Mouse (Mus musculus): Measurements from ENCODE around the gene Lhb. TPM values are rescaled to one million over a fixed set of nuclear protein-coding genes. Genes with fewer than 3 reads are reported as not detected.

Lhb gene
- polyA plus RNA-seq (2014; fragmentation: Illumina TruSeq; extraction: RNeasy Lipid Tissue Mini Kit (QIAGEN cat#74804); ENCODE audit: low read depth, low replicate concordance), result 0.36 TPM

DNA sequence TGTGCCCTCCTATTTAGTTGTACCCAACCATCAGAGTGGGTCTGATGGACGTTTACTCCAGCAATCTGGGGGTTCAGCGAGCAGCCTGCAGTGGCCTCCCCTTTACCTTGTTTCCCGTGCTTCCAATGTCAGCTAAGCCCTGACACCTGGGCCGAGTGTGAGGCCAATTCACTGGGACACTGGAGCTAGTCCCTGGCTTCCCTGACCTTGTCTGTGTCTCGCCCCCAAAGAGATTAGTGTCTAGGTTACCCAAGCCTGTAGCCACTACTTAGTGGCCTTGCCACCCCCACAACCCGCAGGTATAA is at the start of gene Lhb:
Gene Lhb, plus strand, starts transcription at position 206 of the 305 bp plus-strand sequence.

DNA sequence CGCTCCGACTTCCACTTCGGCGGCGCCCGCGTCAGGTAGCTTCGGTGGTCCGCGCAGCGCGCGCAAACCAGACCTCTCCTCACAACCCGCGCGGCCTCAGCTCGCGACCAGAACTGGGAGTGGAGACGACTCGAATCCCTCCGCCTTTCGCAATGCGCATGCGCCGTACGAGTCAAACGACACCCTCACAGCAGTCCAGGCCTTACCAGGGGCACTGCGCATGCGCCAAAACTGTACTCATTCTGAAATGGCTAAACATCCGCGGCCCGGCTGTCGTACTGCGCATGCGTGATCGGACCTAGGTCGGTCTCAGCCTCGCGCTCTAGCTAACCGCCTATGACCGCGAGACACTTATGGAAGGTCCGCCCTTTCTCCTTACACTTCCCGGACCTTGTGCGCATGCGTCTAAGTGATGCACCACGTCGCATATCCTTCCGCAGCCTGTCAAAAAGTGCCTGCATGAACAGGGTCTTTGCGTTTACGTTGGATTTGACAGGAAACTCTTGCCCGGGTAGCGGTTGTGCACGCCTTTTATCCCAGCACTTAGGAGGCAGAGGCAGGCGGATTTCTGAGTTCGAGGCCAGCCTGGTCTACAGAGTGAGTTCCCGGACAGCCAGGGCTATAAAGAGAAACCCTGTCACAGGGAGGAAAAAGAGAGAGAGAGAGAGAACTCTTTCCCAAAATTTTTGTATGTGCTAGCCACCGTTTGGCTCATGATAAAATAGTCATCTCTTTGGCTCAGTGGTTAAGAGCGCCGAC is 24.9 kb upstream of the Lhb start, which contains the start of gene Snrnp70:
Gene Snrnp70, minus strand, starts transcription at position 165 of the 759 bp plus-strand sequence.

DNA sequence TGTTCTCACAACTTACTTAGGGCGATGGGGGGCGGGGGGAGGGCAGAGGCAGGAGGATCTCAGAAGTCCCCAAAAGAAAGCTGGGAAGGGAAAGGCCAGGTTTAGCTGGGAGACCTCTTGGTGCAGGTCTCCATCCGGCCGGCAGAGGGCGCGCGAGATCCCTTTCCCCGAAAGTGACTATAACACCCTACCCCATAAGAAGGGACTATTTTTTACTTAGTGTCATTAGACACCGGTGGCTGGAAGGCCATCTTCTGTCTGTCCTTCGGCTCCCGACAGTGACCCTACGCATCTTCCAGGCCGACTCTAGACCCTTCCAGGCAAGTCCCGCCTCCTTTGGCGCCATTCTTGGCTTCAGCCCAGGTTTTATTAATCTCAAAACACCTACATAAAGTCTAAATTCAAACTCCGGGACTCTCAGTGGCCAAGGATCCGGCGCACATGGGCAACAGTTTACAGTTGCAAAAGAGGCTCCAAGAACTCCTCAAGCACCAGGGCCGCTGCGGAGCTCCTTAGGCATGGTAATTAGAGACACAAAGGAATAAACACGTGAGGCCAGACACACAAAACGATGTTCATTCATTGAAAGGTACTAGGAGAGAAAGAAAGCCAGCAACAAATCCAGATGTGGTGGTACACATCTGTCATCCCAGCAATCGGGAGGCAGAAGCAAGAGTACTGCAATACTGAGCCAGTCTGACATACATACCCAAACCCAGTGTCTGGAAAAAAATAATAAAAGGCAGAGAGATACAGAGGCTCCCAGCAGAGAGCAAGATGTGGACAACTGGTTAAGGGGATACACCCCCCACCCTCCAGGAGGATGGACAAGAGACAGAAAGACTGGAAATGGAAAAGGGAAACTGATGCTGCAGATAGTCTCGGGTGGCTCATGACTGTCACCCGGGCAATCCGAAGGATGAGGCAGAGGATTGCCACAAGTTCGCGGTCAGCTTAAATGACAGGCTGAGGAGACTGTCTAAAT is 15.2 kb upstream of the Lhb start, which contains the start of gene Kcna7:
Gene Kcna7, plus strand, starts transcription at position 563 of the 985 bp plus-strand sequence.

DNA sequence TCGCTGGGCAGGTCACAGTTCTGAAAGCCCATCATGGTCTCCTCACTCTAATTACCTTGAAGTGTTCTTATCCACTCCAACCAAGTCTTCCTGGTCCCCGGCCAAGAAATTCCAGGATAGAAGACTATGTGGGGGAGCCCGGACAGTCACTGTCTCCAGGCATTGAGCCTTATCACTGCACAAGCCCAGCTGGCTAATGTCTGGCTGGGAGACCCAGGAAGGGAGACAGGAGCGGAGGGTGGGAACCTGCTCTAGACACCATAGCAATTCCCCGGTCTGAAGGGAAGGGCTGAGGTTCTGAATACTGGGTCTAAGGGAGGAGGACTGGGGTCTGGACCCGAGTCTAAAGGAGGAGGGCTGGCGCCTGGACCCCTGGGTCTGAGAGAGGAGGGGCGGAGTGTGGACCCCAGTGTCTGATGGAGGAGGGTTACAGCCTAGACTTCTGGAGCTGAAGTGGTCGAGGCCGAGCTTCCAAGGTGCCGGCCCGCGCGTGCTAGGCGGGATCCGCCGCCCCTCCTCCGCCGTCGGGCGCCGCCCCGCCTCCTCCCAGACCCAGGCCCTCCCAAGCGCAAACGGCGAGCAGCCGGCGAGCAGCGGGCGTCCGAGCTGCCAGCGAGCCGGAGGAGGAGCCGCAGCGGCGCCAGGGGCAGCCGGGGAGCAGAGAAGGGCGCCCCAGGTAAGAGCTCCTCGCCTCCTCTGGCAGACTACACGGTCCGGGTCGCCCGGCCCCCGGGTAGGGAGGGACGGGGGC is 7.3 kb upstream of the Lhb start, which contains the start of gene Ntf5:
Gene Ntf5, plus strand, starts transcription at position 583 of the 751 bp plus-strand sequence.

DNA sequence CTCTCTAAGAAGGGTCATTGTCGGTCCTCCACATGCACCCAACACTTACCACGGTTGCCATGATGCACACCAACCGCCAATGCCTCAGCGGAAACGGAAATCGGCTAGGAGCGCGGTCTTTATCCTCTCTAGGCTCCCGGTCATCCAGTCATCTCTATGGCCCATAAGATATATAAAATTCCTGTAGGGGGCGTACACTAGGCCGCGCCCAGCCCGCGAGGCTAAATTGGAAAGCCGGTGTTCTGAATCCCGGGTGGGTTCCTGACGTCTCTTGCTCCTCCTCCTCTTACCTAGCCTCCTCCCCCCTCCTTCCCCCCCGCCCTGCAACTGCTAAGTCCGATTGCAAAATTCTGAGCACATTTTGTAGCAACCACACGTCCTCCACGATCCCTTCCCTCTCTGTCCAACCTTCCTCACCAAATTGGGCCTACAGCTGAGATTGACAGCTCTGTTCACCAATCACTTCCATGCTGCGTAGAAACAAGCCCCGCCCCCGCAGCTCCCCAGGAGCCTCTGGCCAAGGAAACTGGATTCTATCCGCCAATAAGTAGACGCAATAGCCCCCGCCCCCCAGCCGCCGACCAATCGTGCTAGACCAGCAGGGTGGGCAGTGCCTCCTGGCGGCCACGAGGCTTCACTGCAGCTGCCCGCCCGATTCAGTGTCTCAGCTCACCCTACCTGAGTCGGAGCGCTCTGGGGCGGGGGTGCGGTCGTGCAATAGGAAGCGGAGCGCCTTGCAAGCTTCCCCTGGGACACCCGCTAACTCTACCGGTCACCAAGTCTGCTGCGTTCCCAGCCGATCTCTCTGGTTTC is 13.8 kb downstream of the Lhb start, which contains the start of gene Gys1:
Gene Gys1, plus strand, starts transcription at position 642 of the 813 bp plus-strand sequence.

DNA sequence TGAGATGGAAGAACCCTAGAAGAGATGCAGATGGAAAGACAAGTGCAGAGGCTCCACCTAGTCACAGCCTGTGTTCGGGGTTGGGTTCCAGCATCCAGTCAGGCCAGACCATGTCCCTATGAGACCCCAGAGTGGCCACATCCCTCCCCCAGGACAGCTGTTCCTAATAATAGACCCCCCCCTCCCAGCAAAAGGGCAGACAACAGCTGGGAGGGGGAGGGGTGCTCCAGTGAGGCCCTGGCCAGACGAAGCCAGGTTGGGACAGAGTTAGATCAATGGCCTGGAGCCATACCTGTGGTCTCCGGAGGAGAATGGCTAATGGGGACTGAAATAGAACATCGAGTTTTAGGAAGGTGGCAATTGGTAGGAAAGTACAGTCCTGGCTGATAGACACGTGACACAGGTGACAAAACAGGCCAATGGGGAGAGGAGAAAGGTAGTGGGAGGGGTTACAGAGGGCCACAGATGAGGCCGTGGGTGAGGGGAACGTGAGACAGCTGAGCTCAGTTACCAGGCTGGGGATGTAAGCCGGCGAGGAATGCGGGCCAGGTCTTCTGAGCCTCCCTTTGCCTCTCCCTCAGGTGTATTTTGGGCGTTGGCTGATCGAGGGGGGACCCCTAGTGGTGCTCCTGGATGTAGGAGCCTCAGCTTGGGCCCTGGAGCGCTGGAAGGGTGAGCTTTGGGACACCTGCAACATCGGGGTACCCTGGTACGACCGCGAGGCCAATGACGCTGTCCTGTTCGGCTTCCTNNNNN is 17.1 kb downstream of the Lhb start, which contains the start of gene Ruvbl2:
Gene Ruvbl2, minus strand, starts transcription at position 576 of the 756 bp plus-strand sequence.

DNA sequence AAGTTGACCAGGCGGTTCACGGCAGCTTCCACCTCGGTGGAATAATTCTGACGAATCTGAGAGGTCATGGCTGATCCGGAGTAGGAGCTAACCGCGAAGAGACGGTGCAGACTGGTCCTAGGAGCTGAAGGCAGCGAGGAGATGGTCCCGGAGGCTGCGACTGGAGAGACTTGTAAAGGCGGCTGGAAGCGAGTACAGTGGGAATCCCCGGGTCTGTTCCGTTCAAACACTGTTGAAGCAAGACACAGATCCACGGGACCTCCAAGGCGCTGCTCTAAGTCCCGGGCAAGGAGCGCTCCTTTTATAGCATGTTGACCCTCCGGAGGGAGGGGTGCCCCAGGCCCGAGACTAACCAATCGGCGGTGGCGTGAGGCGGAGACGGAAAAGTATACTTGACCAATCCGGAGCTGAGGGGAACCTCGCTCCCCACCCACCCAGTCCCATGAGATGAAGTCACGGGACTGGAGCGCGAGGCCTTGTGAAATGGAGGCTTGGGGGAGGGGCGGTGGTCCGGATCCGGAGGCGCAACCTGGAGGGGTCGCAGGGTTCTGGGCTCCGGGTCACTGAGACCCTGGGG is 39.0 kb downstream of the Lhb start, which contains the start of gene Ftl1:
Gene Ftl1, minus strand, starts transcription at position 321 of the 577 bp plus-strand sequence.

DNA sequence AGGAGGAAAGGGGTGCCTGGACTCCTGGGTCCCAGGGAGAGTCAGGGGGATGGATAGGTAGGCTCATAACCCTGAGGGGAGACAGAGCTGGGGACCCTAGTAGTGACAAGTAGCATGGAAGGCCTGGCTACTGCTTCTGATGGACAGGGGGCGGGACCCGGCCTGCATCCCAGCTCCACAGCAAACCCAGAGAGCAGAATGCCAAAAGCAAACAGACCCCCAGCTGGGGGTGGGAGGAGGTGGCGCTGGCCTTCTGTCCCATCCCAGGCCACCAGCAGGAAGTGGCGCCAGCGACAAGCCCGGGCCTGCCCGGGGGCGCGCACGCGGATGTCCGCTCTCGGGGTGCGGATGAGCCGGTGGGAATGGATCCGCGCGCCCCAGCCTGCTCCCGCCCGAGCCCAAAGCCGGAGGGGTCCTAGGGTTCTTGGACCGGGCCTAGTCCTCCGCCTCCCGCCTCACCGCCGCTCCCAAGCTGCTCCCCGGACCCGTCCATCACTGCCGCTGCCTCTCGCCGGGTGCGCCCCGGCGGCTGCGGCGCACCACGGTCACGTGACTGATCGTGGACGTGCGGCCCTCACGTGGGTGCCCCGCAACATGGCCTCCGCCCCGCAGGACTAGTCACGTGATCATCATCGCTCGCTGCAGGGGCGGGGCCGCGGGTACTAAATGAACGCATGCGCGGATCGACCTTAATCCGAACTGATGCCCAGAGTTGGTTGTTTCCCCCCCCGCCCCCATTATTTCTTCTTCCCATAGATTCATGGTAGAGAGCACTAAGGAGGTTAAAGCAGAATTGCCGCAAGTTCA is 45.9 kb downstream of the Lhb start, which contains the start of gene Bax:
Gene Bax, minus strand, starts transcription at position 616 of the 807 bp plus-strand sequence.

Other genes starting within 250 kb of the Lhb start
- gene Gfy, start 241.3 kb upstream of the Lhb start, polyA plus RNA-seq (2014; fragmentation: Illumina TruSeq; extraction: RNeasy Lipid Tissue Mini Kit (QIAGEN cat#74804); ENCODE audit: low read depth, low replicate concordance), result 3.5 TPM
- gene Pth2, start 239.8 kb upstream of the Lhb start, polyA plus RNA-seq (2014; fragmentation: Illumina TruSeq; extraction: RNeasy Lipid Tissue Mini Kit (QIAGEN cat#74804); ENCODE audit: low read depth, low replicate concordance), result not detected
- gene Ccdc155, start 215.9 kb upstream of the Lhb start, polyA plus RNA-seq (2014; fragmentation: Illumina TruSeq; extraction: RNeasy Lipid Tissue Mini Kit (QIAGEN cat#74804); ENCODE audit: low read depth, low replicate concordance), result 0.49 TPM
- 186 TPM for gene Dkkl1, start 208.7 kb upstream of the Lhb start, polyA plus RNA-seq (2014; fragmentation: Illumina TruSeq; extraction: RNeasy Lipid Tissue Mini Kit (QIAGEN cat#74804); ENCODE audit: low read depth, low replicate concordance)
- gene Tead2, start 205.1 kb upstream of the Lhb start, polyA plus RNA-seq (2014; fragmentation: Illumina TruSeq; extraction: RNeasy Lipid Tissue Mini Kit (QIAGEN cat#74804); ENCODE audit: low read depth, low replicate concordance), result 2.0 TPM
- 0.70 TPM for gene Cd37, start 181.7 kb upstream of the Lhb start, polyA plus RNA-seq (2014; fragmentation: Illumina TruSeq; extraction: RNeasy Lipid Tissue Mini Kit (QIAGEN cat#74804); ENCODE audit: low read depth, low replicate concordance)
- gene Slc6a16, start 179.7 kb upstream of the Lhb start, polyA plus RNA-seq (2014; fragmentation: Illumina TruSeq; extraction: RNeasy Lipid Tissue Mini Kit (QIAGEN cat#74804); ENCODE audit: low read depth, low replicate concordance), result 10.2 TPM
- gene Slc6a21, start 143.3 kb upstream of the Lhb start, polyA plus RNA-seq (2014; fragmentation: Illumina TruSeq; extraction: RNeasy Lipid Tissue Mini Kit (QIAGEN cat#74804); ENCODE audit: low read depth, low replicate concordance), result 50.8 TPM
- 0.74 TPM for gene Trpm4, start 87.0 kb upstream of the Lhb start, polyA plus RNA-seq (2014; fragmentation: Illumina TruSeq; extraction: RNeasy Lipid Tissue Mini Kit (QIAGEN cat#74804); ENCODE audit: low read depth, low replicate concordance)
- 0.08 TPM for gene Hrc, start 85.5 kb upstream of the Lhb start, polyA plus RNA-seq (2014; fragmentation: Illumina TruSeq; extraction: RNeasy Lipid Tissue Mini Kit (QIAGEN cat#74804); ENCODE audit: low read depth, low replicate concordance)
- not detected for gene Ppfia3, start 53.8 kb upstream of the Lhb start, polyA plus RNA-seq (2014; fragmentation: Illumina TruSeq; extraction: RNeasy Lipid Tissue Mini Kit (QIAGEN cat#74804); ENCODE audit: low read depth, low replicate concordance)
- gene Lin7b, start 50.2 kb upstream of the Lhb start, polyA plus RNA-seq (2014; fragmentation: Illumina TruSeq; extraction: RNeasy Lipid Tissue Mini Kit (QIAGEN cat#74804); ENCODE audit: low read depth, low replicate concordance), result 0.39 TPM
- gene Snrnp70, start 25.1 kb upstream of the Lhb start, polyA plus RNA-seq (2014; fragmentation: Illumina TruSeq; extraction: RNeasy Lipid Tissue Mini Kit (QIAGEN cat#74804); ENCODE audit: low read depth, low replicate concordance), result 109 TPM
- not detected for gene Kcna7, start 15.2 kb upstream of the Lhb start, polyA plus RNA-seq (2014; fragmentation: Illumina TruSeq; extraction: RNeasy Lipid Tissue Mini Kit (QIAGEN cat#74804); ENCODE audit: low read depth, low replicate concordance)
- gene Ntf5, start 7.1 kb upstream of the Lhb start, polyA plus RNA-seq (2014; fragmentation: Illumina TruSeq; extraction: RNeasy Lipid Tissue Mini Kit (QIAGEN cat#74804); ENCODE audit: low read depth, low replicate concordance), result 0.43 TPM
- 0.24 TPM for gene Gys1, start 14.0 kb downstream of the Lhb start, polyA plus RNA-seq (2014; fragmentation: Illumina TruSeq; extraction: RNeasy Lipid Tissue Mini Kit (QIAGEN cat#74804); ENCODE audit: low read depth, low replicate concordance)
- gene Ruvbl2, start 17.3 kb downstream of the Lhb start, polyA plus RNA-seq (2014; fragmentation: Illumina TruSeq; extraction: RNeasy Lipid Tissue Mini Kit (QIAGEN cat#74804); ENCODE audit: low read depth, low replicate concordance), result 7.8 TPM
- gene Ftl1, start 39.1 kb downstream of the Lhb start, polyA plus RNA-seq (2014; fragmentation: Illumina TruSeq; extraction: RNeasy Lipid Tissue Mini Kit (QIAGEN cat#74804); ENCODE audit: low read depth, low replicate concordance), result 0.38 TPM
- 0.29 TPM for gene Bax, start 46.1 kb downstream of the Lhb start, polyA plus RNA-seq (2014; fragmentation: Illumina TruSeq; extraction: RNeasy Lipid Tissue Mini Kit (QIAGEN cat#74804); ENCODE audit: low read depth, low replicate concordance)
- 121 TPM for gene Tulp2, start 61.1 kb downstream of the Lhb start, polyA plus RNA-seq (2014; fragmentation: Illumina TruSeq; extraction: RNeasy Lipid Tissue Mini Kit (QIAGEN cat#74804); ENCODE audit: low read depth, low replicate concordance)
- not detected for gene Gm45808, start 66.0 kb downstream of the Lhb start, polyA plus RNA-seq (2014; fragmentation: Illumina TruSeq; extraction: RNeasy Lipid Tissue Mini Kit (QIAGEN cat#74804); ENCODE audit: low read depth, low replicate concordance)
- 6.7 TPM for gene Dhdh, start 68.0 kb downstream of the Lhb start, polyA plus RNA-seq (2014; fragmentation: Illumina TruSeq; extraction: RNeasy Lipid Tissue Mini Kit (QIAGEN cat#74804); ENCODE audit: low read depth, low replicate concordance)
- gene Nucb1, start 89.6 kb downstream of the Lhb start, polyA plus RNA-seq (2014; fragmentation: Illumina TruSeq; extraction: RNeasy Lipid Tissue Mini Kit (QIAGEN cat#74804); ENCODE audit: low read depth, low replicate concordance), result 18.8 TPM
- 0.73 TPM for gene Ppp1r15a, start 105.4 kb downstream of the Lhb start, polyA plus RNA-seq (2014; fragmentation: Illumina TruSeq; extraction: RNeasy Lipid Tissue Mini Kit (QIAGEN cat#74804); ENCODE audit: low read depth, low replicate concordance)
- 2.1 TPM for gene Plekha4, start 105.5 kb downstream of the Lhb start, polyA plus RNA-seq (2014; fragmentation: Illumina TruSeq; extraction: RNeasy Lipid Tissue Mini Kit (QIAGEN cat#74804); ENCODE audit: low read depth, low replicate concordance)
- not detected for gene Hsd17b14, start 134.1 kb downstream of the Lhb start, polyA plus RNA-seq (2014; fragmentation: Illumina TruSeq; extraction: RNeasy Lipid Tissue Mini Kit (QIAGEN cat#74804); ENCODE audit: low read depth, low replicate concordance)
- 4.4 TPM for gene Bcat2, start 149.3 kb downstream of the Lhb start, polyA plus RNA-seq (2014; fragmentation: Illumina TruSeq; extraction: RNeasy Lipid Tissue Mini Kit (QIAGEN cat#74804); ENCODE audit: low read depth, low replicate concordance)
- gene Fgf21, start 194.7 kb downstream of the Lhb start, polyA plus RNA-seq (2014; fragmentation: Illumina TruSeq; extraction: RNeasy Lipid Tissue Mini Kit (QIAGEN cat#74804); ENCODE audit: low read depth, low replicate concordance), result not detected
- not detected for gene Fut1, start 196.5 kb downstream of the Lhb start, polyA plus RNA-seq (2014; fragmentation: Illumina TruSeq; extraction: RNeasy Lipid Tissue Mini Kit (QIAGEN cat#74804); ENCODE audit: low read depth, low replicate concordance)
- gene Izumo1, start 201.0 kb downstream of the Lhb start, polyA plus RNA-seq (2014; fragmentation: Illumina TruSeq; extraction: RNeasy Lipid Tissue Mini Kit (QIAGEN cat#74804); ENCODE audit: low read depth, low replicate concordance), result 55.9 TPM
- not detected for gene Rasip1, start 206.7 kb downstream of the Lhb start, polyA plus RNA-seq (2014; fragmentation: Illumina TruSeq; extraction: RNeasy Lipid Tissue Mini Kit (QIAGEN cat#74804); ENCODE audit: low read depth, low replicate concordance)
- 0.11 TPM for gene Mamstr, start 219.2 kb downstream of the Lhb start, polyA plus RNA-seq (2014; fragmentation: Illumina TruSeq; extraction: RNeasy Lipid Tissue Mini Kit (QIAGEN cat#74804); ENCODE audit: low read depth, low replicate concordance)
- gene Fut2, start 245.6 kb downstream of the Lhb start, polyA plus RNA-seq (2014; fragmentation: Illumina TruSeq; extraction: RNeasy Lipid Tissue Mini Kit (QIAGEN cat#74804); ENCODE audit: low read depth, low replicate concordance), result 0.17 TPM

Measured in testis, adult 10 weeks (tissue).